Mouse (Mus musculus): ENCODE results near the gene Ilf3.

GRCm38 (mm10) chr9:21438219-21438618 is 70.5 kb downstream of the Ilf3 start:
- TF ChIP-seq CTCF (IDR thresholded peaks at IDR 0.05; ENCODE audit: low read depth) (no peak), EP300 (IDR thresholded peaks at IDR 0.05; ENCODE audit: low read depth) (no peak)

Measured in liver, embryonic 14.5 days (tissue).